Mouse (Mus musculus): ENCODE data around the gene Ntmt1. TPM values are rescaled to one million over a fixed set of nuclear protein-coding genes. Genes with fewer than 3 reads are reported as not detected.

The Ntmt1 gene
- polyA plus RNA-seq, 1 experiment, result 27.3 TPM

DNA sequence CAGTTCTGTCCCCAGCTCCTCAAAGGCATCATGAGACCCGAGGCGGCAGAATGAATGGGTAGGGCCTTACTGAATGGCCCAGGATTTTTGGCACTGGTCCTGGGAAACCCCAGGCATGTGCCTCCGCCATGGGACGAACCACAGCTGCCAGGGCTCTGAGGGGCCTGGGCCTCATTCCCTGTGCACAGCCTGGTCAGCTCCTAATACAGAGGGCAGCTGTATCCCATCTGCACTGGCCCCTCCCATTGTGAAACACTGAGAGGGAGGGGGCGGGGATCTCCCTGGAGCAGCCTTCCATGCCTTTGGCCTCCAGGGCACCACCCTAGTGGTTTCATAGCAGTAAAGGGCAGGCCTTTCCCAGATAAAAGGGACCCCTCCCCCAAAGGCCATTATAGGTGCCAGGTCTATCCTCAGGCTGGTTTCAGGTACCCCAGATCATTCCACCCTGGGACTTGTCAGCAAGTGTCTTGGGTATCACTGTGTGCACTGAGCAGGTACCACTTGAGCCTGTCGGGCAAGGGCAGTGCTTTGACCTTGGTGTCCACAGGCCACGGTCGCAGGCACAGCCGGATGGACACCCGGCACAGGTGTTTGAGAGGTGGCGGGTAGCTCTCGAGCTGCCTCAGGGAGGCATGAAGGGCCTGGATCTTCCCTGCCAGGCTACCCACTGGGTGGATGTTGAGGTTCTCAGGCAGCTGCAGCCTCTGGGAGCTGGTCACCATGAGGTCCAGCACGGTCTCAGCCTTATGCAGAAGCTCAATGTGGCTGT is 15.9 kb downstream of the Ntmt1 start:
- peak; percentile 73 for DNase-seq
- TF ChIP-seq POLR2A (IDR thresholded peaks at IDR 0.05; ENCODE audit: low read depth, low read length) (no peak), CTCF (conservative IDR thresholded peaks at IDR 0.05; ENCODE audit: insufficient read depth, insufficient read length, low read depth, low read length) (no peak)
- no peak overlapping the region for H3K27ac ChIP-seq (ENCODE audit: insufficient read depth, low read depth, low read length)
- WGBS, result 55% methylated on average over 13 of the region's 13 CpGs
- H3K4me3 ChIP-seq (ENCODE audit: insufficient read depth, low read depth, low read length), result no peak overlapping the region
- no peaks in the 10 kb centered on the region; the same call in 1 of the 2 replicates for H3K36me3 ChIP-seq (ENCODE audit: control insufficient read depth, insufficient read depth, low read length)
- H3K4me1 ChIP-seq (ENCODE audit: control insufficient read depth, insufficient read depth, low read length), result peaks cover 7% of the 10 kb centered on the region; the same call in 1 of the 2 replicates
- no peaks in the 10 kb centered on the region for H3K27me3 ChIP-seq (replicated peaks; ENCODE audit: control insufficient read depth, insufficient read depth, low read length)

DNA sequence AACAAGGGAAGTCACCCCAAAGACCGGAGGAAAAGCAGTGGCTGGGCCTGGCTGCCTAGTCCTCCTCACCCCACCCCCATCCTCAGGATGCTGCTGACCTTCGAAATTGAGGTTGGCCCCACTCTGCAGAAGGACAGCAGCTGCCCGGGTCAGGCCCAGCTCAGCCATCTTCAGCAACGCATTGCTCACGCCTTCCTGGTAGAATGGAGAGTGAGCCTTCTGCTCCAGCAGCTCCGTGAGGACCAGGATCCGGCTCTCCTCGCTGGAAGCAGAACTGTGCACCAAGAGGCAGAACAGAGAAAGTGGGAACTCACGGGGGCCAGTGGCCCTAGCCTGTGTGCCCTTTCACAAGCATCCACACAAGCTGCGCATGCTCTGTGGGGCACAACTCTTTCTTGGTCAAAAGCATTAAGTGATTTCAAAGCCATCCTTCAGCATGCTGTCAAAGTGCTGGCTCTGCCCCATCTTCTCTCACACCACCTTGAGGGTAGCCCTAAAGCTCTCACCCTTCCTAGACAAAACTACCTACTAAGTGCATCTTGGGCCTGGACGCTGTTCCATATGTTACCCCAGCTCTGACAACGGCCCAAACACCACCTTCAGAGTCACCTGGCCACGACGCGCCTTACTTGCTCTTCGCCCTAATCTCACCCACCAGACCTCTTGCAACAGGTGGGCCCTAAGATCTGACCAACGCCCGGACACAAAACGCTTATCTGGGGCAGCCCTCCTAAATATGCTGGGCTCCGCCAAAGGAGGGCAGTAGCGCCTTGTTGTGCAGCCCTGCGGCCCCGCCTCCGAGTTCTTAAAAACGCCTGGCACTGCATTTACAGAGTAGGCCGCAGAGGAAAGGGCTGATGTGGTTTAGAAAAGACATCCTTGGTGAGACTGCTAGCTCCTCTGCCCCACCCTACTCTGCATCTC is 19.5 kb downstream of the Ntmt1 start:
- H3K27me3 ChIP-seq (replicated peaks; ENCODE audit: control insufficient read depth, insufficient read depth, low read length), result no peaks in the 10 kb centered on the region
- H3K36me3 ChIP-seq (ENCODE audit: control insufficient read depth, insufficient read depth, low read length), result no peaks in the 10 kb centered on the region; the same call in 1 of the 2 replicates
- no peak overlapping the region for H3K27ac ChIP-seq (ENCODE audit: insufficient read depth, low read depth, low read length)
- DNase-seq, result peak; percentile 69
- 27% methylated on average over 26 of the region's 26 CpGs for WGBS
- H3K4me1 ChIP-seq (ENCODE audit: control insufficient read depth, insufficient read depth, low read length), result peaks cover 7% of the 10 kb centered on the region; the same call in 1 of the 2 replicates
- TF ChIP-seq CTCF (conservative IDR thresholded peaks at IDR 0.05; ENCODE audit: insufficient read depth, insufficient read length, low read depth, low read length) (peak; percentile 30), POLR2A (IDR thresholded peaks at IDR 0.05; ENCODE audit: low read depth, low read length) (no peak)
- H3K4me3 ChIP-seq (ENCODE audit: insufficient read depth, low read depth, low read length), result peak overlapping the region; percentile 70

DNA sequence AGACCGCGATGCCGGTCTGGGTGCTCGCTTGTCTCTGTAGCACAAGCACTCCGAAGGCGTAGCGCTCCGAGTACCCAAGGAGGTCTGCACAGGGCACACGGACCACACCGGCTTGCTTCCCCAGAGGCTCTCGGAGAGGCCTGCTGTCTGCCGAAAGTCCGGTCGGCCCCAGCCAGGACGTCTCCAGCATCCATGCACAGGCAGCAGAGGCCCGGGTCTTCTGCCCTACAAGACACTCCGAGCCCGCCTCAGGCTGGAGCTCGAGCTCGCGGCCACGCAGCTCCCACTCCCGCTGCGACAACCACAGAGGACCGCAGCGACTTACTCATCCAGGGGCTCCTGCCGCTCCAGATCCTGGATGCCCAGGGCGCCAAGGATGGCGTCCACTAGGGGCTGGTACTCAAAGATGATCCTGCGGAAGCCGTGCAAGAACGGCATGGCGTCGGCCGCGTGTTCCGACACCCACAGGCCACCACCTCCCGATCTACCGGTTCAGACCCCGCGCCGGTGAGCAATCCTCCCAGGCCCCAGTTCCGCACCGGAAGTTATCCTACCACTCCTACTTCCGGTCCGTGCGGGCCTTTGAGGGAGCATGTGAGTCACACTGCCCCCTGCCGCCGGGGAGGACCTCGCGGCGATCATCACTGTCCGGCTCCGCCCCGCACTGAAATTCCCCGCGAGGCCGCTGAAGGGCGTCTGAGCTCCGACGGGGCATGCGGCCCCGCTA is 20.3 kb downstream of the Ntmt1 start:
- Histone ChIP-seq H3K27me3 (replicated peaks; ENCODE audit: control insufficient read depth, insufficient read depth, low read length) (no peaks in the 10 kb centered on the region), H3K36me3 (ENCODE audit: control insufficient read depth, insufficient read depth, low read length) (no peaks in the 10 kb centered on the region; the same call in 1 of the 2 replicates), H3K27ac (ENCODE audit: insufficient read depth, low read depth, low read length) (no peak overlapping the region), H3K4me3 (ENCODE audit: insufficient read depth, low read depth, low read length) (peak overlapping the region; percentile 70), H3K4me1 (ENCODE audit: control insufficient read depth, insufficient read depth, low read length) (peaks cover 7% of the 10 kb centered on the region; the same call in 1 of the 2 replicates)
- TF ChIP-seq POLR2A (IDR thresholded peaks at IDR 0.05; ENCODE audit: low read depth, low read length) (no peak), CTCF (conservative IDR thresholded peaks at IDR 0.05; ENCODE audit: insufficient read depth, insufficient read length, low read depth, low read length) (peak; percentile 83)
- DNase-seq, result peak; percentile 96
- under 1% methylated on average over 63 of the region's 63 CpGs for WGBS

DNA sequence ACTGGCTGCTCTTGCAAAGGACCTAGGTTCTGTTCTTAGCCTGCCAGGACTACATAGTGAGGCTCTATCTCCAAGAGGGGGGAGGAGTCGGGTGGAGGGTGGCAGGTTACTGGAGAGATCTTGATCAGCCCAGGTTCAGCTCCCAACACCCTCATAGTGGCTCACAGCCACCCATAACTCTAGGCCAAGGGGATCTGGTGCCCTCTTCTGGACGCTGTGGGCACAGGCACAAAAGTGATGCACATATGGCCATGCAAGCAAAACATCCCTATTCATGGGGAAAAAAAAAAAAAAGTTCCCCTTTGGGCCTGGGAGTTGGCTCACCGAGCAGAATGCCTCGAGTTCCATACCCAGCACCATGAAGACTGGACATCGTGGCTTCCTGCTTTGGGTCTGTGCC is 21.7 kb downstream of the Ntmt1 start:
- H3K27me3 ChIP-seq (replicated peaks; ENCODE audit: control insufficient read depth, insufficient read depth, low read length), result no peaks in the 10 kb centered on the region
- H3K4me3 ChIP-seq (ENCODE audit: insufficient read depth, low read depth, low read length), result no peak overlapping the region
- no peaks in the 10 kb centered on the region for H3K36me3 ChIP-seq (ENCODE audit: control insufficient read depth, insufficient read depth, low read length)
- no peak overlapping the region for H3K27ac ChIP-seq (ENCODE audit: insufficient read depth, low read depth, low read length)
- peaks cover 7% of the 10 kb centered on the region; the same call in 1 of the 2 replicates for H3K4me1 ChIP-seq (ENCODE audit: control insufficient read depth, insufficient read depth, low read length)
- whole genome bisulfite sequencing, result 43% methylated on average over 5 of the region's 5 CpGs
- DNase-seq, result peak; percentile 43
- peak; percentile 64 for TF ChIP-seq CTCF (conservative IDR thresholded peaks at IDR 0.05; ENCODE audit: insufficient read depth, insufficient read length, low read depth, low read length)
- no peak for TF ChIP-seq POLR2A (IDR thresholded peaks at IDR 0.05; ENCODE audit: low read depth, low read length)

DNA sequence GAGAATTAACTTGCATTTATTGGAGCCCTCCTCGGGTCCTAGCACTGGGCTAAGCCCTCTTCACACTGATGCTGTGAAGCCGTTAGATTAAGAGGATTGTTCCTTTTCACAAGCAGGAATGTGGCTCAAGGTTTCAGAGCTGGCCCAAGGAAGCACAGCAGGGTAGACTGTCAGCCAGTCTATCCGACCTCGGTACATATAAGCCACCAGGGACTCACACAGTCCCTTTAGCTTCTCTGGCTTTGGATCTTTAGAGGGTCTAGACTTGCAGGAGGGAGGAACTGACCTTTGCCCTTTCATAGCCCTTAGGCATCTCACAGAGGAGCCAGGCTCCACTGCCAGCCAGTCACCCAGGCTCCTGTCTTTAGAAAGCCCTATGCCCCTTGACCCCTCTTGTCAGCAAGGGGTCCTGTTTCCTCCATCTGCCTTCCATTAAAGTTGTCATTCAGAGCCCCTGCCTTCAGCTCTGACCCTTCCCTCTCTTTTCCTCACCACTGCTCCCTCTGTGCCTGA is 22.7 kb downstream of the Ntmt1 start, which contains the start of gene Asb6:
Gene Asb6 (minus strand): TSS at position 51 of the 513 bp plus-strand sequence.
- Histone ChIP-seq H3K4me3 (ENCODE audit: insufficient read depth, low read depth, low read length) (no peak within 1 kb of the TSS), H3K27me3 (replicated peaks; ENCODE audit: control insufficient read depth, insufficient read depth, low read length) (no peaks in the 10 kb centered on the region), H3K27ac (ENCODE audit: insufficient read depth, low read depth, low read length) (no peak within 1 kb of the TSS), H3K4me1 (ENCODE audit: control insufficient read depth, insufficient read depth, low read length) (peaks cover 7% of the 10 kb centered on the region; the same call in 1 of the 2 replicates), H3K36me3 (ENCODE audit: control insufficient read depth, insufficient read depth, low read length) (no peaks in the 10 kb centered on the region)
- TF ChIP-seq POLR2A (IDR thresholded peaks at IDR 0.05; ENCODE audit: low read depth, low read length), result no peak
- TF ChIP-seq CTCF (conservative IDR thresholded peaks at IDR 0.05; ENCODE audit: insufficient read depth, insufficient read length, low read depth, low read length), result no peak
- 48% methylated on average over 4 of the region's 4 CpGs for WGBS
- DNase-seq, result no peak

DNA sequence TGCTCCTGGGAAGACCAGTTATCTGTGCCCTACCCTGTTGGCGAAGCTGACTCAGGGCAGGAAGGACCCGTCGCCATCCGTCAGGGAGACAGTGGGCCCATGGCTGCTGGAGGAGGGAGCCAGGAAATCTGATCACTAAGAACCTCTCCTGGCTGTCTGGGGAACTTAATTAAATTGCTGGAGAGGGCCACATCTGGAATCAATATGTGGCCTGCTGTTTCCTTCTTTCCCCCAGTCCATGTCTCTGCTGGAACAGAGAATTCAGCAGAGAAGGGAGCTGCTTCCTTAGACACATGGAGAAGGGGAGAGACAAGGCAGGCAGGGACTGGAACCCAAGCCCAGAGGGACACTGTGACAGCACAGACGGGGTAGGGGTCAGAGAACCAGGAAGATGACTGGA is 26.0 kb downstream of the Ntmt1 start:
- Histone ChIP-seq H3K36me3 (ENCODE audit: control insufficient read depth, insufficient read depth, low read length) (no peaks in the 10 kb centered on the region), H3K4me3 (ENCODE audit: insufficient read depth, low read depth, low read length) (no peak overlapping the region), H3K27me3 (replicated peaks; ENCODE audit: control insufficient read depth, insufficient read depth, low read length) (no peaks in the 10 kb centered on the region), H3K27ac (ENCODE audit: insufficient read depth, low read depth, low read length) (no peak overlapping the region), H3K4me1 (ENCODE audit: control insufficient read depth, insufficient read depth, low read length) (no peaks in the 10 kb centered on the region)
- 67% methylated on average over 5 of the region's 5 CpGs for WGBS
- DNase-seq, result no peak
- no peak for TF ChIP-seq CTCF (conservative IDR thresholded peaks at IDR 0.05; ENCODE audit: insufficient read depth, insufficient read length, low read depth, low read length)

Data from kidney, adult 2 months (tissue).